Mouse (Mus musculus): ENCODE results near the gene Iqck. TPM values are rescaled to one million over a fixed set of nuclear protein-coding genes. Genes with fewer than 3 reads are reported as not detected.

Iqck gene
- total RNA-seq, 2 experiments from 2014 or later = 0.57 TPM; not detected in 1

- ATAC-seq (replicated peaks; ENCODE audit: poor library complexity, severe bottlenecking) = peak; percentile 72
These were observed 160.2 kb downstream of the Iqck start for GRCm38 (mm10) chr7:119015736-119016135.

DNA sequence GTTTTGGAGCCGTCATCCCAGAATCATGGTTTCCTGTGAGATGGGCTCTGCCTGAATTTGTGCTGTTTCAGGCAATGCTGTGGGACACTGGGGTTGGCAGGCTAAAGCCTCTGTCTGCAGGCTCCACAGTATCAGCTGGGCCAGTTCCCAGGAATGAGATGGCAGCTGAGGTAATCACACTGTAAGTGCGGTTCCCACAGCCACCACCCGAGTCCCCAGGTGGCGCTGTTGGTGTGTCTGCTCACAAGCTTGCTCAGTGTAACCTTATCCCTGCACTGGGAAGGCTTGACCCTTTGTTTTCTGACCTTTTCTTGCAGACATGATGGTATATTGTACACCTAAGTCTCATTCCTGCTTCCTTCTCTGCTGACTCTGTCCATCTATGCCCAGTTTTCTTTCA lies 164.0 kb downstream of the Iqck start:
- ATAC-seq (replicated peaks; ENCODE audit: poor library complexity, severe bottlenecking) = peak; percentile 47

Other genes with a start within 250 kb of the Iqck start
- gene Gde1, start 150.0 kb upstream of the Iqck start, total RNA-seq (2014; fragmentation: Nextera tagmentation) = 33.9 and 35.5 TPM in 2 replicates
- gene Gde1, start 150.0 kb upstream of the Iqck start, total RNA-seq (2017) = 36.2 and 37.8 TPM in 2 replicates
- 14.8 and 26.8 TPM in 2 replicates for gene Ccp110, start 143.2 kb upstream of the Iqck start, total RNA-seq (2014; fragmentation: Nextera tagmentation)
- gene Ccp110, start 143.2 kb upstream of the Iqck start, total RNA-seq (2017) = 19.8 and 20.7 TPM in 2 replicates
- 72.4 and 76.4 TPM in 2 replicates for gene Vps35l, start 115.5 kb upstream of the Iqck start, total RNA-seq (2014; fragmentation: Nextera tagmentation)
- gene Vps35l, start 115.5 kb upstream of the Iqck start, total RNA-seq (2017) = 45.1 and 57.0 TPM in 2 replicates
- gene Knop1, start 502 bp downstream of the Iqck start, total RNA-seq (2014; fragmentation: Nextera tagmentation) = 42.5 and 51.6 TPM in 2 replicates
- gene Knop1, start 502 bp downstream of the Iqck start, total RNA-seq (2017) = 36.8 and 72.4 TPM in 2 replicates
- 0.15 TPM in 1 of 2 replicates, not detected in the other for gene Gprc5b, start 139.5 kb downstream of the Iqck start, total RNA-seq (2014; fragmentation: Nextera tagmentation)
- gene Gprc5b, start 139.5 kb downstream of the Iqck start, total RNA-seq (2017) = not detected in 2 replicates

Measured in granulocyte monocyte progenitor cell, adult 5-6 weeks (primary cell).